Mouse (Mus musculus) liver, embryonic 14.5 days (tissue): Measurements from ENCODE around the gene Lrig2.

Source experiments
- CTCF ChIP-seq: IDR thresholded peaks from 2 replicates; pipeline ENCODE4 v1.5.1; 2016; ENCODE audit warnings: antibody characterized with exemption, low read depth, control low read depth
- EP300 ChIP-seq: IDR thresholded peaks from 2 replicates; pipeline ENCODE4 v1.6.1; 2016; ENCODE audit warnings: antibody characterized with exemption, low read depth

DNA sequence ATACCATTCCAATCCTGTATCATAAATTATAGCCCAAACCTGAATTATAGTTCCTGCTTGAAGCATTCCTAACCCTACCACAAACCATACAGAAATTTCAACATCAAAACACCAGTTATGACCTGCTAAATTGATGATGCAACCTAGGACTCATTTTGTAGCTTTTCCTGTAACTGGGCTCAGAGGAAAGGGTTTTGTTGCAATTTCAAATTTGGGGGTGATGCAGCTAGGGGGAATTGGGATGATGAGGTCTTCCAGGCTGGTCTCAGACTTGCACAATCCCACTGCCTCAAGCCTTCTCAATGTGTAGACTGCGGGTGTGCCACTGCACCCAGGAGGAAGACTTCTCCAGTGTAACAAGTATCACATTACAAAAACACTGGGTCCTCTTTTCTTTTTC is 44.9 kb upstream of the Lrig2 start:
- TF ChIP-seq EP300 = no peak
- TF ChIP-seq CTCF = no peak
